Mouse (Mus musculus): ENCODE data around the gene Il17f. TPM values are rescaled to one million over a fixed set of nuclear protein-coding genes. Genes with fewer than 3 reads are reported as not detected.
"Not testable (repeated sequence)": the region's sequence is repeated elsewhere in the genome, so short reads cannot be mapped to it uniquely, and the experiment has no call there.

The Il17f gene
- 0.16 TPM in 1 of 2 replicates, not detected in the other for polyA plus RNA-seq (2016; fragmentation: Nextera tagmentation; extraction: Ambion mirVana)

- H3K27ac ChIP-seq; H3K4me1 ChIP-seq; H3K9me3 ChIP-seq; ATAC-seq (ENCODE audit: low FRiP score, low read depth); H3K9ac ChIP-seq; H3K4me2 ChIP-seq (replicated peaks); H3K4me3 ChIP-seq; H3K27me3 ChIP-seq (replicated peaks); H3K36me3 ChIP-seq: not testable (repeated sequence)
- 100% methylated on average over 1 of the region's 1 CpGs for WGBS
Observed at GRCm38 (mm10) chr1:20790517-20790916, at the start of gene Il17f. Gene Il17f, minus strand, starts transcription at chr1:20790617.

DNA sequence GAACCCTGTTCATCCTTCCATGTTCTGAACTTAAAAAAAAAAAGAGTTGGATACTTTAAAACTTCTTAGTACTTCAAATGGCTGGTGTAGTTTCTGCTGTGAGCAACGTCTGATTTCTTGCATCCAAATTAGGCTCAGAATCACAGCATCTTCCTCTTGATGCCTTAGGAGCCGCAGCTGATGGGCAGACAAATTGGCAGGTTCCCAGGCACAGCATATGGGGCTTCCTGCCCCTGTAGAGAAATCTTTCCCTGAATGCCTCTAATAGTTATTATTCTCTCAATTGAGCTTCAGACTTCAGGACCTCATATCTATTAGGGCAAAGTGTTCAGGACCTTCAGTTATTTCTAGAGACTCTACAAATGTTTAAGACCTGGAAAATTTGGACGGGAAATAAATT lies 49.5 kb upstream of the Il17f start:
- Histone ChIP-seq H3K4me2 (replicated peaks) (no peak overlapping the region), H3K4me1 (no peaks in the 10 kb centered on the region), H3K36me3 (no peaks in the 10 kb centered on the region), H3K9me3 (no peaks in the 10 kb centered on the region), H3K9ac (no peak overlapping the region), H3K4me3 (no peak overlapping the region), H3K27ac (no peak overlapping the region), H3K27me3 (replicated peaks) (no peaks in the 10 kb centered on the region)
- WGBS, result 81% methylated on average over 3 of the region's 3 CpGs
- no peak for ATAC-seq (ENCODE audit: low FRiP score, low read depth)

- H3K27ac ChIP-seq, result no peak overlapping the region
- no peaks in the 10 kb centered on the region for H3K27me3 ChIP-seq (replicated peaks)
- H3K9ac ChIP-seq, result no peak overlapping the region
- ATAC-seq (ENCODE audit: low FRiP score, low read depth), result no peak
- no peaks in the 10 kb centered on the region for H3K4me1 ChIP-seq
- H3K4me3 ChIP-seq, result no peak overlapping the region
- H3K4me2 ChIP-seq (replicated peaks), result no peak overlapping the region
- WGBS, result 86% methylated on average over 3 of the region's 3 CpGs
- no peaks in the 10 kb centered on the region for H3K36me3 ChIP-seq
- H3K9me3 ChIP-seq, result no peaks in the 10 kb centered on the region
Observed at GRCm38 (mm10) chr1:20836551-20837125, 46.2 kb upstream of the Il17f start.

DNA sequence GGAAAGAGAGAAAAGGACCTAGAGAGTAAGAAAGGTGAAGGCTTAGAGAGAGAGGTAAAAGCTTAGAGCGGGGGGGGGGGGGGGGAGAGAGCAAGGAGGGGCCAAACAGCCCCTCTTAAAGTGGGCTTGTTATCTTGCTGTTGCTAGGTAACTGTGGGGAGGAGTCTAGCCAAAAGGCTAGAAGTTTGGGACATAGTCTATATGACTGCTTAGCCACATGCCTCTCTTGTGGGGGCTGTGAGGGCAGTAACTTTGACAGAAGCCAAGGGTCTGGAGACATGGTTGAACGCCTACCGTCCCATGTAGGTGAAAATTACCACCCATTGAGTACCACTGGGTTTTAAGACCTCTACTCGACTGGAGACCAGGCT lies 42.7 kb upstream of the Il17f start:
- Histone ChIP-seq H3K4me2 (replicated peaks) (no peak overlapping the region), H3K4me1 (no peaks in the 10 kb centered on the region), H3K27me3 (replicated peaks) (no peaks in the 10 kb centered on the region), H3K4me3 (no peak overlapping the region), H3K9ac (no peak overlapping the region), H3K36me3 (no peaks in the 10 kb centered on the region), H3K9me3 (no peaks in the 10 kb centered on the region), H3K27ac (no peak overlapping the region)
- WGBS, result 82% methylated on average over 4 of the region's 4 CpGs
- ATAC-seq (ENCODE audit: low FRiP score, low read depth), result no peak

DNA sequence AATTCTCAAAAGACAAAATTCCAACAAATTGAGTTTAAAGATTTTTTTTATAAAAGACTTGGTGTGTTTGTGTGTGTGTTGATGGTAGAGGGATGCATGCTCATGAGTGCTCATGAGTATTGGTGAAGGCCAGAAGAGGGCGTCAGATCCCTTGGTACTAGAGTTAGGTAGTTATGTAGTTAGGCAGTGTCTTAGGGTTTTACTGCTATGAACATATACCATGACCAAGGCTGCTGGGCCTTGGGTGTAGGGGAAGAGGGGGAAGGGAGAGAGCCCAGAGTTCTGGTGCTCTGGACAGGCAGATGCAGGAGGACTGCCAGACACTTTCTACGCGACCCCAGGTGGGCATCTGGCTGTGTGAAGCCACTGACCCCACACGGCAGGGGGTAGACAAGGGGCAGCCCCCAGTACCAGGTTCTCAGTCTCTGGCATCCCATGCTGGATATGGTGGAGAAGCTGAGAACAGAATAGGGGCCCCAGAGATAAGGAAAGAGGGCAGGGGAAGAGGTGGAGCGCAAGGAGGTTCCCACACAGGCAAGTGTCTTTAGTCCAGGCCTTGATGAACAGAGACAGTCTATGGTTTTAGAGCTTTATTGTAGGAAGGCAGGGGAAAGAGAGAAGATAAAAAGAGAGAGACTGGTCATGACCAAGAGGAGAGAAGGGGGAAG lies 42.2 kb upstream of the Il17f start:
- no peaks in the 10 kb centered on the region for H3K27me3 ChIP-seq (replicated peaks)
- WGBS, result 72% methylated on average over 5 of the region's 5 CpGs
- no peak overlapping the region for H3K4me3 ChIP-seq
- H3K4me2 ChIP-seq (replicated peaks), result no peak overlapping the region
- no peaks in the 10 kb centered on the region for H3K36me3 ChIP-seq
- H3K9me3 ChIP-seq, result no peaks in the 10 kb centered on the region
- no peak overlapping the region for H3K27ac ChIP-seq
- no peaks in the 10 kb centered on the region for H3K4me1 ChIP-seq
- ATAC-seq (ENCODE audit: low FRiP score, low read depth), result no peak
- H3K9ac ChIP-seq, result no peak overlapping the region

DNA sequence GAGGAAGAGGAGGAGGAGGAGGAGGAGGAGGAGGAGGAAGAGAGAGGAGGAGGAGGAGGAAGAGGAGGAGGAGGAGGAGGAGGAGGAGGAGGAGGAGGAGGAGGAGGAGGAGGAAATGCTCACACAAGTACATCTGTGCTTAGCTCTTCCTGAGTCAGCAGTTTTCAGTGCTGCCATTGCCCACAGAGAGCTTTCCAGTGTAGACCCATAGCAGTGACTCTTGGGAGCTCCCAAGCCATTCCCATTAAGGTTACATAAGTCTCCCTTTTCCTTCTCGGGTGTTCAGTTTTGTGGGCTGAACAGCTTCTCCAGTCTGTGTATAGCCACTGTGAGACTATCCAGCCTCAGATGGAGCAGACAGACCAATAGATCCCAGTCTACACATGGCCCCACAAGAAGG lies 40.1 kb upstream of the Il17f start:
- no peak for ATAC-seq (ENCODE audit: low FRiP score, low read depth)
- 89% methylated on average over 1 of the region's 1 CpGs for WGBS
- H3K27ac ChIP-seq, result no peak overlapping the region
- no peaks in the 10 kb centered on the region for H3K36me3 ChIP-seq
- no peak overlapping the region for H3K4me2 ChIP-seq (replicated peaks)
- H3K27me3 ChIP-seq (replicated peaks), result no peaks in the 10 kb centered on the region
- H3K9me3 ChIP-seq, result no peaks in the 10 kb centered on the region
- no peaks in the 10 kb centered on the region for H3K4me1 ChIP-seq
- H3K4me3 ChIP-seq, result no peak overlapping the region
- no peak overlapping the region for H3K9ac ChIP-seq

- H3K27ac ChIP-seq, result no peak overlapping the region
- H3K4me2 ChIP-seq (replicated peaks), result no peak overlapping the region
- no peaks in the 10 kb centered on the region for H3K36me3 ChIP-seq
- no peak overlapping the region for H3K4me3 ChIP-seq
- ATAC-seq (ENCODE audit: low FRiP score, low read depth), result no peak
- no peaks in the 10 kb centered on the region for H3K4me1 ChIP-seq
- no peak overlapping the region for H3K9ac ChIP-seq
- WGBS, result 85% methylated on average over 2 of the region's 2 CpGs
- H3K27me3 ChIP-seq (replicated peaks), result no peaks in the 10 kb centered on the region
- no peaks in the 10 kb centered on the region for H3K9me3 ChIP-seq
Observed at GRCm38 (mm10) chr1:20828061-20828460, 37.6 kb upstream of the Il17f start.

GRCm38 (mm10) chr1:20825036-20825435 lies 34.6 kb upstream of the Il17f start:
- H3K9me3 ChIP-seq, result no peaks in the 10 kb centered on the region
- no peak overlapping the region for H3K9ac ChIP-seq
- H3K4me3 ChIP-seq, result no peak overlapping the region
- ATAC-seq (ENCODE audit: low FRiP score, low read depth), result no peak
- H3K36me3 ChIP-seq, result no peaks in the 10 kb centered on the region
- H3K27me3 ChIP-seq (replicated peaks), result no peaks in the 10 kb centered on the region
- no peak overlapping the region for H3K27ac ChIP-seq
- H3K4me1 ChIP-seq, result no peaks in the 10 kb centered on the region
- no peak overlapping the region for H3K4me2 ChIP-seq (replicated peaks)

- Histone ChIP-seq H3K36me3 (no peaks in the 10 kb centered on the region), H3K4me1 (peaks cover 3% of the 10 kb centered on the region; the same call in 1 of the 2 replicates), H3K9ac (no peak overlapping the region), H3K9me3 (no peaks in the 10 kb centered on the region), H3K27me3 (replicated peaks) (no peaks in the 10 kb centered on the region), H3K27ac (no peak overlapping the region), H3K4me2 (replicated peaks) (no peak overlapping the region), H3K4me3 (no peak overlapping the region)
- ATAC-seq (ENCODE audit: low FRiP score, low read depth), result no peak
- 64% methylated on average over 2 of the region's 2 CpGs for WGBS
Observed at GRCm38 (mm10) chr1:20823906-20824305, 33.5 kb upstream of the Il17f start.

- Histone ChIP-seq H3K9ac (no peak overlapping the region), H3K4me2 (replicated peaks) (no peak overlapping the region), H3K9me3 (no peaks in the 10 kb centered on the region), H3K36me3 (no peaks in the 10 kb centered on the region), H3K4me3 (no peak overlapping the region), H3K4me1 (peaks cover 6% of the 10 kb centered on the region; the same call in 1 of the 2 replicates), H3K27ac (no peak overlapping the region), H3K27me3 (replicated peaks) (no peaks in the 10 kb centered on the region)
- 48% methylated on average over 4 of the region's 4 CpGs for WGBS
- no peak for ATAC-seq (ENCODE audit: low FRiP score, low read depth)
Observed at GRCm38 (mm10) chr1:20823471-20823870, 33.1 kb upstream of the Il17f start.

DNA sequence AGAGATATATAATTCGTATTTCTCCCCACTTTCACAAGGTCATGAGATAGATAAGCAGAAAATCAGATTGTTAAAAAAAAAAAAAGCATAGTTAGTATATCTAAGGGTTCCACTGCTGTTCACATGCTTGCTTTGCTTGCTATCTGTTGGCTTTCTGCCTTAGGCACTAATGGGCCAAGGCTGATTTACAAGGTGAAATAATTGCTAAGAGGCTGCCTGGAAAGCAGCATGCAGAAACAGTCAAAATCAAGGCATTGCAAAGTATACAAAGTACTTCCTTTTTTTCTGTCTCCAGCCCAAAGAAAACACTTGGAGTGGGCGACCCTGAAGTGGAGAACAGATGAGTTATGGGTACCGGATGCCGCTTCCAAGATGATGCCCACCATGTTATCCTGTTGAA lies 30.5 kb upstream of the Il17f start:
- Histone ChIP-seq H3K36me3 (peaks cover 16% of the 10 kb centered on the region), H3K4me3 (no peak overlapping the region)

GRCm38 (mm10) chr1:20819771-20820605 lies 29.6 kb upstream of the Il17f start, which contains the start of gene Mcm3:
Gene Mcm3, minus strand, starts transcription at chr1:20820312.
- peaks cover 23% of the 10 kb centered on the region for H3K36me3 ChIP-seq
- H3K27ac ChIP-seq, result no peak within 1 kb of the TSS
- peaks cover 10% of the 10 kb centered on the region; the same call in 1 of the 2 replicates for H3K4me1 ChIP-seq
- no peaks in the 10 kb centered on the region for H3K27me3 ChIP-seq (replicated peaks)
- H3K9ac ChIP-seq, result peak within 1 kb of the TSS; percentile 57
- H3K4me2 ChIP-seq (replicated peaks), result peak within 1 kb of the TSS; percentile 82
- under 1% methylated on average over 52 of the region's 52 CpGs for WGBS
- H3K9me3 ChIP-seq, result no peaks in the 10 kb centered on the region
- H3K4me3 ChIP-seq, result peak within 1 kb of the TSS; percentile 68
- ATAC-seq (ENCODE audit: low FRiP score, low read depth), result peak; percentile 100

More for the DNA sequence above, 30.5 kb upstream of the Il17f start:
- H3K9ac ChIP-seq, result no peak overlapping the region
- 83% methylated on average over 4 of the region's 4 CpGs for WGBS
- H3K27me3 ChIP-seq (replicated peaks), result no peaks in the 10 kb centered on the region
- ATAC-seq (ENCODE audit: low FRiP score, low read depth), result no peak
- H3K4me2 ChIP-seq (replicated peaks), result no peak overlapping the region
- no peak overlapping the region for H3K27ac ChIP-seq
- peaks cover 10% of the 10 kb centered on the region; the same call in 1 of the 2 replicates for H3K4me1 ChIP-seq
- no peaks in the 10 kb centered on the region for H3K9me3 ChIP-seq

Measured in neural tube, embryonic 12.5 days (tissue).